Mouse (Mus musculus): ENCODE data around the gene Srsf9.

- TF ChIP-seq CTCF (IDR thresholded peaks at IDR 0.05; ENCODE audit: low read depth) (no peak; the same call in 1 of the 2 replicates), EP300 (IDR thresholded peaks at IDR 0.05; ENCODE audit: low read depth) (no peak)
These were observed 22.2 kb downstream of the Srsf9 start for GRCm38 (mm10) chr5:115349225-115349555.
